Mouse (Mus musculus): ENCODE measurements around the gene Tex44.

DNA sequence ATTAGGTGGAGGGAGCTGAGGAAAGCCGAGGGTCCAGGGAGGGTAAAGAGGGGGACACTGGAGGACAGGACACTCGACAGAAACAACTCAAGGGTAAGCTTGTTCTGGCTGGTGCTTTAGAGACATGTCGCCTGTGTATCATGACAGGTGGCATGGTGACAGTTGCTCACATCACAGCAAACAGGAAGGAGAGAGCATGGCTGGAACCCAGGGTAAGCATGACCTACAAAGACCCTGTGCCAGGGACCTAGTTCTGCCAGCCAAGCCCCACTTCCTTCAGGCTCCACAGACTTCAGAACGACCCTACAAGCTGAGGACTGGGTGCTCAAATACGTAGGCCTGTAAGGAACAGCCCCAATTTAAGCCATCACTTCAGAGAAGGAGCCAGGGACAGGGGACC is 2.2 kb upstream of the Tex44 start:
- TF ChIP-seq CTCF (IDR thresholded peaks at IDR 0.05; ENCODE audit: extremely low read depth, insufficient read depth, insufficient read length, insufficient replicate concordance), result no peak
- TF ChIP-seq POLR2A (IDR thresholded peaks at IDR 0.05; ENCODE audit: low read depth, low read length), result no peak
